Mouse (Mus musculus) liver, postnatal 0 days (tissue): ENCODE data around the gene Cplx2. TPM values are rescaled to one million over a fixed set of nuclear protein-coding genes. Genes with fewer than 3 reads are reported as not detected.

Experiments
- ATAC-seq: fragments of 200-750 bp; cut with Nextera tagmentation; 2 replicates; pipeline ENCODE4 v1.8.0; 2017; ENCODE audit warnings: mild to moderate bottlenecking, moderate library complexity
- DNase-seq: peaks from one replicate; pipeline ENCODE4 v3.0.0-alpha.2; 2016
- H3K27ac ChIP-seq: fragments of 300-500 bp; sonication (generic); 2 replicates; pipeline ENCODE4 v1.5.1; 2014; ENCODE audit warnings: antibody characterized with exemption, moderate library complexity, mild to moderate bottlenecking, low read depth
- H3K27me3 ChIP-seq: fragments of 300-500 bp; sonication (generic); 2 replicates; pipeline ENCODE4 v1.6.1; 2014; ENCODE audit warnings: low read length, control low read depth, mixed read lengths; ENCODE audit not compliant: insufficient read depth
- H3K36me3 ChIP-seq: fragments of 300-500 bp; sonication (generic); replicated peaks from 2 replicates; pipeline ENCODE4 v1.6.1; 2014; ENCODE audit warnings: mild to moderate bottlenecking, control low read depth, low read length, moderate library complexity, mixed read lengths; ENCODE audit not compliant: insufficient read depth
- H3K4me1 ChIP-seq: fragments of 300-500 bp; sonication (generic); 2 replicates; pipeline ENCODE4 v1.6.1; 2014; ENCODE audit warnings: antibody characterized with exemption, mild to moderate bottlenecking, control low read depth; ENCODE audit not compliant: insufficient read depth
- H3K4me2 ChIP-seq: fragments of 300-500 bp; sonication (generic); 2 replicates; pipeline ENCODE4 v1.6.1; 2014; ENCODE audit warnings: low read depth, mild to moderate bottlenecking, low read length, moderate library complexity, mixed read lengths
- H3K4me3 ChIP-seq: fragments of 300-500 bp; sonication (generic); 2 replicates; pipeline ENCODE4 v1.5.1; 2014; ENCODE audit warnings: low read depth, low read length
- H3K9ac ChIP-seq: fragments of 300-500 bp; sonication (generic); replicated peaks from 2 replicates; pipeline ENCODE4 v1.6.1; 2014; ENCODE audit warnings: mild to moderate bottlenecking, moderate library complexity
- H3K9me3 ChIP-seq: fragments of 300-500 bp; sonication (generic); 2 replicates; pipeline ENCODE4 v1.6.1; 2016; ENCODE audit warnings: mild to moderate bottlenecking, control low read depth, low read length, mixed read lengths
- CTCF ChIP-seq: sonication (generic); IDR thresholded peaks from 2 replicates; pipeline ENCODE4 v1.5.1; 2016; ENCODE audit warnings: antibody characterized with exemption, low read depth
- EP300 ChIP-seq: IDR thresholded peaks from 2 replicates; pipeline ENCODE4 v1.6.1; 2016; ENCODE audit warnings: antibody characterized with exemption, low read depth, mild to moderate bottlenecking
- WGBS: fragments of 180-500 bp; shearing (Covaris S2); extraction: QIAGEN DNeasy Blood & Tissue Kit; methylation state at CpG from one replicate; pipeline ENCODE4 v1.1.7; 2014; ENCODE audit not compliant: insufficient replicate concordance; 5-methylcytosine and 5-hydroxymethylcytosine counted together
- polyA plus RNA-seq: library from polyadenylated mRNA; unstranded; fragments of >200 nt; fragmentation: Nextera tagmentation; extraction: Ambion mirVana; gene quantifications from 2 replicates; pipeline ENCODE4 v1.2.1, GENCODE M21; 2015

Cplx2 gene
- polyA plus RNA-seq, 1 experiment from 2014 or later = 0.97 TPM

DNA sequence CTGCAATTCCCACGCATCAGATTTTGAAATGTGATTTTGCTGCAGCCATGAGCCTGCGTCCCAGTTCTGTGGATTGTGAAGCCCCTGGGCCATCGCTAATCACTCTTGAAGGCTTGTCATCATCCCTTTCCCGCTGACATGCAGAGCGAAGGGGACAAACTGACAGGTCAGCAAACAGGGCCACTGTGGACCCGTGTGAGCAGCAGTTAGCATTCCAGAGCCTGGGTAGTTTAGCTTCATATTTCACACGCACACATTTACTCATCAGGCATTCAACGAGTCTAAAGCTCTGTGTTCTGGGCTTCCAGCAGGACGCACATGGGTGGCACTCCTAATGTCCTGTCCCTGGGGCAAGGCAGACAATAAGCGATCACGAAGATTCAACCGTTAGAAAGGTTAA lies 49.1 kb downstream of the Cplx2 start:
- Histone ChIP-seq H3K9ac (no peak overlapping the region), H3K4me2 (no peak overlapping the region), H3K36me3 (no peaks in the 10 kb centered on the region), H3K4me1 (peaks cover 4% of the 10 kb centered on the region), H3K4me3 (no peak overlapping the region), H3K9me3 (no peaks in the 10 kb centered on the region), H3K27ac (no peak overlapping the region), H3K27me3 (no peaks in the 10 kb centered on the region)
- ATAC-seq = no peak
- 82% methylated on average over 12 of the region's 12 CpGs for WGBS
- no peak for DNase-seq
- TF ChIP-seq CTCF (no peak), EP300 (no peak)

DNA sequence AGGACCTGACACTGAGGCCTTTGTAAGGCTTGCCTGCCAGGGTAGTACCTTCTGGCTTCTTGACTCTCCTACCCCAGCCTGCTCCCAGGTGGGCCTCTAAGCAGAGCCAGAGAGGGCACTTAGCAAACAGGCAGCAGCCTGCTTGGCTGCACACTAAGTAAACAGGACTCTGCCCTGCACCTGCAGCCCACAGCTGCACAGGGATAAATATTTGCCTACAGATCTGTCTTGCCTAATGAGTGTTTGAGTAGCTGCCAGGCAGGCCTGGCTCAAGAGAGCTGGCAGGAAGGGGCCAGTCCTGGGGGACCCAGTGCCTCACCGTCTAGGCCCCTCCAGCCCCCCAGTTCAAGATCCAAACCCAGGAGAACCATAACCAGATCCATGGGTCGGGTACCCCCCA lies 54.1 kb downstream of the Cplx2 start:
- no peaks in the 10 kb centered on the region for H3K36me3 ChIP-seq
- DNase-seq = peak; percentile 73
- H3K4me2 ChIP-seq = 0 out of 2 replicates have a peak overlapping the region, but pooled peaks have one; percentile 18
- H3K27me3 ChIP-seq = no peaks in the 10 kb centered on the region
- H3K4me3 ChIP-seq = no peak overlapping the region
- WGBS = 34% methylated on average over 2 of the region's 2 CpGs
- peak; percentile 96 for ATAC-seq
- peaks cover 7% of the 10 kb centered on the region for H3K4me1 ChIP-seq
- TF ChIP-seq EP300 = 0 out of 2 replicates have a peak, but pooled peaks have one; percentile 13
- no peak for TF ChIP-seq CTCF
- no peak overlapping the region for H3K9ac ChIP-seq
- peak overlapping the region; percentile 86 for H3K27ac ChIP-seq
- H3K9me3 ChIP-seq = no peaks in the 10 kb centered on the region

DNA sequence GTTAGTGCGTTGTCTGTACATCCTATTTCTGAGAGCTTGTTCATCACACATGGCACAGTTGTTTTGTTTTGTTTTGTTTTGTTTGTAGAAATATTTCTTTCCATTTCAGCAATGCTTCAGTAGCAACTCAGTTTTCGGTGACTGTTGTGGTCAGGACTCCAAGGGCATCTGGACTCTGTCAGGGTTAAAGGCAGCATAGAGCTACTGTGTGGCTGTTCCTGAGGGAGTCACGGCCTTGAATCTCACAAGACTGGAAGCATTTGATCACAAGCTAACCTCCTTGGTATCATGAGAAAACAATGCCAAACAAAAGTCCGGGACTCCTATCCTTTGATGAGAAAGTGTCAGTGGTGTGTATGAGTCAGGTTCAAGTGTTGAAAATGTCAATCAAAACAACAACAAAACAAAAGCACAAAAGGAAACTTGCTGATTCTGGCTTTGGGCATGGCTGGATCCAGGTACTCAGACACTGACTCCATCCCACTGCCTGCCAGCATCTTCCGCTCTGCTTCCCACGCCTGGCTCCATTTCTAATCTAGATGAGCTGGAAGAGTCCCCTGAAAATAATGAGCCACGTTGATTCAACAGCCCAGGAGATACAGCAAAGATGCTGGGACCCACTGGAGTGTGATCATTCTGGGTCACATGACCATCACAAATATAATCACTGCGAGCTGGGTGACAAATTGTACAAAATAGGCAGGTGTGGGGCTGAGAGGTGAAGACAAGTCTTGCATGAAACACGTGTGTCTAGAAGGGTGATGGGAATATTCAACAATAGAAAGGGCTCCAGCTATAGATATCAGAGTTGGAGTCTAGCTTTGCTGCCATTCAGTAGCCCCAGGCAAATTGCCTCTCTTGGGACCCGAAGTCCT lies 55.9 kb downstream of the Cplx2 start:
- Histone ChIP-seq H3K36me3 (no peaks in the 10 kb centered on the region), H3K4me2 (no peak overlapping the region), H3K27me3 (no peaks in the 10 kb centered on the region), H3K9ac (no peak overlapping the region), H3K4me3 (no peak overlapping the region), H3K4me1 (peaks cover 7% of the 10 kb centered on the region), H3K27ac (peak overlapping the region; percentile 37), H3K9me3 (no peaks in the 10 kb centered on the region)
- 66% methylated on average over 10 of the region's 10 CpGs for WGBS
- no peak for ATAC-seq
- no peak for TF ChIP-seq CTCF
- TF ChIP-seq EP300 = no peak
- DNase-seq = no peak

DNA sequence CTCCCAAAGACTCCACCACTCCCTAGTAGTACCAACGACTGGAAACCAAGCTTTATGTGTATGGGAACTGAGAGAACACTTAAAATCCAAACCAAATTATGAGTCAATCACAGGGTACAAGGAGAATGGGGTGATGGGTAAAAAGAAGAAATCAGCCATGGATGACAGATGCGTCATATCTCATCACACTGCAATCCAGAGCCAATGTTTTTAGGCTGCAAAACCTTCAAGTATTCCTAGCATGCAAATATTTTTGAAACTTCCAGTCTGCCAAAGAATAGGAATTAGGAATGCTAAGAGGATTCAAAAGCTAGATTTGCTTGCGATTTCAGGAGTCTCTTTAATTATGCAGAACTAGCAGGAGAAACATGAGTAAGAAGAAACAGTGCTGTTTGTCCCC lies 57.6 kb downstream of the Cplx2 start:
- WGBS = 73% methylated on average over 3 of the region's 3 CpGs
- Histone ChIP-seq H3K4me1 (peaks cover 7% of the 10 kb centered on the region), H3K27ac (no peak overlapping the region), H3K9me3 (no peaks in the 10 kb centered on the region), H3K4me3 (no peak overlapping the region), H3K27me3 (no peaks in the 10 kb centered on the region), H3K9ac (no peak overlapping the region), H3K36me3 (no peaks in the 10 kb centered on the region), H3K4me2 (no peak overlapping the region)
- DNase-seq = no peak
- no peak for ATAC-seq
- no peak for TF ChIP-seq EP300
- TF ChIP-seq CTCF = no peak

DNA sequence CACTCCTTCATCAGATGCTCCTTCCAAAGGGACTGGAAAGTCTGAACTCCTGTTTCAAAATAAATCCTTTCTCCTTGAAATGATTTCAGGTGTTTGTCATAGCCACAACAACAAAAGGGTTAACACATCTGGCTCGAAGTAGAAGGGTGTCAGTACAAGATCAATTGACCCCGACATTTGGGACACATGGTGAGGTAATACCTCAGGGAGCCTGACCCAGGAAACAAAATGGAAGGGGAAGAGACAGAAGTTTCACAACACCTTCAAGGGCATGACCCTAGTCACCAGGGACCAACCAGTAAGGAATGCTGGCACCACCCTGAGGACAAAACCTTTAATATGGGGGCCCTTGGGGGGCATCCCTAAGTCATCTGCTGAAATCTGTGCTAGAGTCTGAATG lies 58.9 kb downstream of the Cplx2 start:
- Histone ChIP-seq H3K4me3 (no peak overlapping the region), H3K27ac (no peak overlapping the region), H3K4me1 (0 out of 2 replicates have a peak, but pooled peaks cover 3% of the 10 kb centered on the region), H3K36me3 (no peaks in the 10 kb centered on the region), H3K27me3 (no peaks in the 10 kb centered on the region), H3K9ac (no peak overlapping the region), H3K4me2 (no peak overlapping the region), H3K9me3 (no peaks in the 10 kb centered on the region)
- no peak for DNase-seq
- TF ChIP-seq EP300 (no peak), CTCF (no peak)
- ATAC-seq = no peak
- WGBS = 23% methylated on average over 2 of the region's 2 CpGs

DNA sequence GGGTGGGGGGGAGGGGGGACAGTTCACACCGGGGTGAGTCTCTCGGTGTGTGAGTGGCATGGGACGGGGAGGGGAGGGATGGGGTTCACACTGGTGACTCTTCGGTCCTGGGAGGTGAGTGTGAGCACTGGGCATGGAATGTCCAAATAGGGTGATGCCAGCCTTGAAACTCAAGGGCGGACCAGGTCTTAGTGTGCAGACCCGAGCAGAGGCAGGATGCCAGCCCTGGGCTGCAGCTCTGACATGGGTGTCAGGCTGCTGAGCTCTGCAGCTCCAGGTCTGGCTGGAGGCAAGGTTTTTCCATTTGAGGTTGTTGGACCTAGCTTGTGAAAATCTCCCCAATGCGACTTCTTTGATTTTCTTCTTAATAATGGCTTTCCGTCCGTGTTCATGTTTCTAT lies 60.0 kb downstream of the Cplx2 start:
- H3K4me3 ChIP-seq = no peak overlapping the region

More for the DNA sequence above, 60.0 kb downstream of the Cplx2 start:
- WGBS = 81% methylated on average over 9 of the region's 9 CpGs
- no peak overlapping the region for H3K4me2 ChIP-seq
- no peak for DNase-seq
- H3K27ac ChIP-seq = no peak overlapping the region
- TF ChIP-seq EP300 = no peak
- TF ChIP-seq CTCF = no peak
- no peak overlapping the region for H3K9ac ChIP-seq
- no peak for ATAC-seq
- no peaks in the 10 kb centered on the region for H3K36me3 ChIP-seq
- H3K4me1 ChIP-seq = no peaks in the 10 kb centered on the region
- H3K9me3 ChIP-seq = no peaks in the 10 kb centered on the region
- H3K27me3 ChIP-seq = no peaks in the 10 kb centered on the region

Other genes with a start within 250 kb of the Cplx2 start
- 0.24 and 0.26 TPM in 2 replicates for gene Hrh2, start 179.2 kb upstream of the Cplx2 start, polyA plus RNA-seq
- 32.8 and 37.4 TPM in 2 replicates for gene Thoc3, start 97.5 kb downstream of the Cplx2 start, polyA plus RNA-seq
- 1.5 TPM in 2 replicates for gene Simc1, start 132.4 kb downstream of the Cplx2 start, polyA plus RNA-seq
- gene 4833439L19Rik, start 194.1 kb downstream of the Cplx2 start, polyA plus RNA-seq = 40.9 and 41.6 TPM in 2 replicates
- gene Arl10, start 203.7 kb downstream of the Cplx2 start, polyA plus RNA-seq = 7.0 and 7.1 TPM in 2 replicates
- 41.1 and 42.3 TPM in 2 replicates for gene Nop16, start 218.7 kb downstream of the Cplx2 start, polyA plus RNA-seq
- 169 and 176 TPM in 2 replicates for gene Higd2a, start 218.9 kb downstream of the Cplx2 start, polyA plus RNA-seq
- 29.0 and 30.2 TPM in 2 replicates for gene Cltb, start 240.0 kb downstream of the Cplx2 start, polyA plus RNA-seq